Mouse (Mus musculus): ENCODE measurements around the gene Zic2. TPM values are rescaled to one million over a fixed set of nuclear protein-coding genes. Genes with fewer than 3 reads are reported as not detected.

The Zic2 gene
- polyA plus RNA-seq, 1 experiment from 2014 or later: 11.4 TPM

DNA sequence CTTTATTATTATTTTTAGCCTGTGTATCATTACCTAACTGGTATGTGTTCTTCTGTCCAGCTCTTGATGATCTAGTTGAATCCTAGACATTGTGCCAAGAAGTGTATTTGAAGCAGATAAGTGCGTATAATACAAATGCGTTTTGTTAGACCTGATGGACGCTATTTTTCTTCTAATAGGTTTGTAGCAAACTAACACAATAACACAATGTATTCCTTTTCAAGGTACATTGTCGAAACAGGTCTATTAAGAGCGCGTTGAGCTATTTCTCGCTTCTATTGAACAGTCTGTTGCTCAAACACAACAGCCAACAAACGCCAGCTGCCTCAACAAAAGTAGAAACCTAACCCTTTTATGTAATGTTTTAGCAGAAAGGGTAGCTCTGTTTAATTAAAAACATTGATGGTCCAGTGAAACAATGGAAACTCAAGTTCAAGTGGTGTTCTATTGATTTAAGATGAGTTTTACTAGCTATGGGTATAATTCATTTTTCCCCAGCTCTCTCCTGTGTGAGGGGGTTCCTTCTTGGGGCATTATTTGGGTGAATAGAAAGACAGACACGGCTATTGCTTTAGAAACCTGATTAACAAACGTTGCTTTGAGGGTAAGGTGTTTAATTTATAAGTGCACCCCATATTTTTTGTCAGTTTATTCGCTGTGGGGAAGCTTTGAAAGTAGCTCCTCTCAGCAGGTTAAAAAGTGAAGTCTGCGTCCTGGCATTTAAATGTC, 14.6 kb downstream of the Zic2 start:
- H3K36me3 ChIP-seq (ENCODE audit: control insufficient read depth, insufficient read depth, low read length): no peaks in the 10 kb centered on the region
- H3K27ac ChIP-seq (ENCODE audit: low read depth, low read length): no peak overlapping the region
- peaks cover 28% of the 10 kb centered on the region for H3K27me3 ChIP-seq (ENCODE audit: control insufficient read depth, insufficient read depth, low read length)
- peak overlapping the region; percentile 31 for H3K4me3 ChIP-seq (ENCODE audit: low read depth, low read length)
- DNase-seq (ENCODE audit: low spot score) (no peak), ATAC-seq (replicated peaks; ENCODE audit: low FRiP score) (peak; percentile 5; the same call in 1 of the 2 replicates)
- 1% methylated on average over 12 of the region's 12 CpGs for WGBS
- no peaks in the 10 kb centered on the region for H3K9me3 ChIP-seq (ENCODE audit: control insufficient read depth, low read length)
- peak overlapping the region; percentile 57; the same call in 1 of the 2 replicates for H3K9ac ChIP-seq (ENCODE audit: low read length)
- H3K4me2 ChIP-seq (ENCODE audit: low read depth, low read length, severe bottlenecking): peak overlapping the region; percentile 60
- H3K4me1 ChIP-seq (replicated peaks; ENCODE audit: control insufficient read depth, insufficient read depth, low read length): peaks cover 13% of the 10 kb centered on the region; the same call in 1 of the 2 replicates

DNA sequence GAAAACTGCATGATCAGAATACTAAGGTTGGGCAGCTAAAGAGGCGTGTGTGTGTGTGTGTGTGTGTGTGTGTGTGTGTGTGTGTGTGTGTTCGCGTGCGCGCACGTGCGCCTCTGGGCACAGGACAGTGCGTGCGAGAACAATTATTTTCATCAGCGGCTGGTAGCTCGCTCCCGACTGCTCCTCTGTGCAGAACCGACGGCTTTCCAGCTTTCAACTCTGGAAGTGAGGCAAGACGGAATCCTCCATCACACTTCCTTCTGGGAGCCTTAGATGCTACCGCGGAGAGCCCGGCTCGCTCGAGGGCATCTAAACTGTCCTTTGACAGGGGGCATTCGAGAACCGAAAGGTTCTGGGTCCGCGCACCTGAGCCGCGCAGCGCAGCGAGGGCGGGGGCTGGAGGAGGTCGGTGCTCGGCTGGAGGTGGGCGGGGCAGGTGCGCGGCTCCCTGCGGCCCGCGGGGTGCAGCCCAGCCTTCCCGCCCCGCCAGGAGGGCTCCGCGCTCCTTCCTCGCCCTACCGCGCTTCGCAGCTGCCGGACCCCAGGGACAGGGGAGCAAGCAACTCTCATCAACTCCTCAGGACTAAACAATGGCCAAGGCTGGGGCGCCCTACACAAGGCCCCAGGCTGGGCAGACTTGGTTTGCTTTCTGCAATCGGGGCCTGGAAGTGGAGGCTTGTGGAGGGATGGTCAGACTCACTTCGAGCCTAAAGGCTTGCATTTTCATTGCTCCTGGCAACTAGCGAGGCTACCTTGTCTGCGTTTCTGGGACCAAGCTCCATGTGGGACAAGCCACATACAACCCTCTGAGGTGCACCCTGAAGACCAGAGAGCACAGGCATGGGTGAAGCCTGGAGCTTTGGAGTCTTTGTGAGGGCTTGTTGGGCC, 15.4 kb downstream of the Zic2 start, which contains the start of gene Gm10837:
Gene Gm10837, plus strand, starts transcription at position 146 of the 888 bp plus-strand sequence.
- Histone ChIP-seq H3K27ac (ENCODE audit: low read depth, low read length) (0 out of 2 replicates have a peak within 1 kb of the TSS, but pooled peaks have one; percentile 43), H3K36me3 (ENCODE audit: control insufficient read depth, insufficient read depth, low read length) (no peaks in the 10 kb centered on the region), H3K4me2 (ENCODE audit: low read depth, low read length, severe bottlenecking) (peak within 1 kb of the TSS; percentile 60), H3K4me1 (replicated peaks; ENCODE audit: control insufficient read depth, insufficient read depth, low read length) (peaks cover 8% of the 10 kb centered on the region; the same call in 1 of the 2 replicates), H3K9me3 (ENCODE audit: control insufficient read depth, low read length) (no peaks in the 10 kb centered on the region), H3K9ac (ENCODE audit: low read length) (peak within 1 kb of the TSS; percentile 57), H3K4me3 (ENCODE audit: low read depth, low read length) (peak within 1 kb of the TSS; percentile 31), H3K27me3 (ENCODE audit: control insufficient read depth, insufficient read depth, low read length) (peaks cover 23% of the 10 kb centered on the region)
- ATAC-seq (replicated peaks; ENCODE audit: low FRiP score) (peak; percentile 86), DNase-seq (ENCODE audit: low spot score) (peak; percentile 79)
- WGBS: 1% methylated on average over 48 of the region's 51 CpGs

DNA sequence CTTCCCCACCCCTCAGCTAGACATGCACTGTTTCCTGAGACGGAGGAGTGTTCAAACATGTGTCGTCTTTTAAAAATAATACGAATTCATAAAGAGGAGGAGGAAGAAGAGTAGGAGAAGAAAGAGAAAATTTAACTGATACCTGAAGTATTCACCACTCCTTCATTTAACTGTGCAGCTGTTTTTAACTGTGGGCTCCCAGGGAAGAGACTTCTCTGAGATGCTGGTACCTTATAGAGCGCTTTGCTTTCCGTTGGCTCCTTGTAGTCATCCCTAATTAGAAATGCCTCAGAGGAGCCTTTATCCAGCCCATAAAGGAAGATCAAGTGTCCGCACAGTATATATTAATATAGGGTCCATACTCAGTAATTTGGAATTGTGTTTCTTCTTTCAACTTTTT, 16.3 kb downstream of the Zic2 start:
- no peak for DNase-seq (ENCODE audit: low spot score)
- no peak overlapping the region for H3K4me3 ChIP-seq (ENCODE audit: low read depth, low read length)
- H3K4me1 ChIP-seq (replicated peaks; ENCODE audit: control insufficient read depth, insufficient read depth, low read length): peaks cover 8% of the 10 kb centered on the region; the same call in 1 of the 2 replicates
- peaks cover 19% of the 10 kb centered on the region for H3K27me3 ChIP-seq (ENCODE audit: control insufficient read depth, insufficient read depth, low read length)
- 59% methylated on average over 6 of the region's 6 CpGs for whole genome bisulfite sequencing
- H3K36me3 ChIP-seq (ENCODE audit: control insufficient read depth, insufficient read depth, low read length): no peaks in the 10 kb centered on the region
- no peak overlapping the region for H3K27ac ChIP-seq (ENCODE audit: low read depth, low read length)
- H3K9ac ChIP-seq (ENCODE audit: low read length): no peak overlapping the region
- no peak for ATAC-seq (replicated peaks; ENCODE audit: low FRiP score)
- no peak overlapping the region for H3K4me2 ChIP-seq (ENCODE audit: low read depth, low read length, severe bottlenecking)
- H3K9me3 ChIP-seq (ENCODE audit: control insufficient read depth, low read length): no peaks in the 10 kb centered on the region

DNA sequence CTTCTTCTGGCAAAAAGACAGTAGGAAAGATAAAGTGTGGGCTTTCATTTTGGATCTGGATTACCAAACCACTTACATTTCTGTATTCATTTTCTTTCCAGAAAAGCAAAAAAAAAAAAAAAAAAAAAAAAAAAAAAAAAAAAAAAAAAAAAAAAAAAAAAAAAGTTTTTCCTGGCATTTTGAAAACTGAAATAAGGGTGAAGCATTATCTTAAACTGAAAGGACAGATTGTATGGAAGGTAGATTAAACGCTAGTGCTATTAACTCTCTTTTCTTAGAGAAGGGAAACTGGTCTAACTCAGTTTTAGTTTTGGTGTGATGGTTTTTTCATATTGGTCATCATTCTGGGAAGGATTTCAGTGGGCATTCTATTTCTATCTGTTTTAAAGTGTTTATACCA, 16.8 kb downstream of the Zic2 start:
- H3K9ac ChIP-seq (ENCODE audit: low read length): no peak overlapping the region
- ATAC-seq (replicated peaks; ENCODE audit: low FRiP score) (no peak), DNase-seq (ENCODE audit: low spot score) (no peak)
- H3K27me3 ChIP-seq (ENCODE audit: control insufficient read depth, insufficient read depth, low read length): peaks cover 18% of the 10 kb centered on the region
- H3K36me3 ChIP-seq (ENCODE audit: control insufficient read depth, insufficient read depth, low read length): no peaks in the 10 kb centered on the region
- H3K9me3 ChIP-seq (ENCODE audit: control insufficient read depth, low read length): no peaks in the 10 kb centered on the region
- WGBS: 61% methylated on average over 1 of the region's 1 CpGs
- H3K4me3 ChIP-seq (ENCODE audit: low read depth, low read length): no peak overlapping the region
- peaks cover 8% of the 10 kb centered on the region; the same call in 1 of the 2 replicates for H3K4me1 ChIP-seq (replicated peaks; ENCODE audit: control insufficient read depth, insufficient read depth, low read length)
- H3K4me2 ChIP-seq (ENCODE audit: low read depth, low read length, severe bottlenecking): no peak overlapping the region
- no peak overlapping the region for H3K27ac ChIP-seq (ENCODE audit: low read depth, low read length)

DNA sequence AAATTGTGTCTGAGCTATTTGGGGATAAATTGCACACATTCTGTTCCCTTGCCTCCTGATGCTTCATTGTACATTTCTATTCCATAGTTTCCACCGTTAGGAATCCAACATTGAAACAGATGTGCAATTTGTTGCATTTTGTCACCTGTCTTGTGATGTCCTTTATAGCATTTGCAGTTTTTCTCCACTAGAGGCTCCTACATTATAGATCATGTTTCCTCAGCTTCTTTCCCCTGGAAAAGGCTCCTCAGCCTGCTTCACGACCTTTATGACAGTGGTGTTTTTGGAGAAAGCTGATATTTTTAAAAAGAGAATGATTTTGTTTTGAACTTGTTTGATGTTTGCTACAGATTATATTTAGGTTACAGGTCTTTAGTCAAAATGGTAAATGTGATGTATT, 33.8 kb downstream of the Zic2 start:
- Histone ChIP-seq H3K27me3 (ENCODE audit: control insufficient read depth, insufficient read depth, low read length) (no peaks in the 10 kb centered on the region), H3K36me3 (ENCODE audit: control insufficient read depth, insufficient read depth, low read length) (no peaks in the 10 kb centered on the region), H3K9ac (ENCODE audit: low read length) (no peak overlapping the region), H3K4me2 (ENCODE audit: low read depth, low read length, severe bottlenecking) (no peak overlapping the region), H3K9me3 (ENCODE audit: control insufficient read depth, low read length) (no peaks in the 10 kb centered on the region), H3K4me1 (replicated peaks; ENCODE audit: control insufficient read depth, insufficient read depth, low read length) (no peaks in the 10 kb centered on the region), H3K4me3 (ENCODE audit: low read depth, low read length) (no peak overlapping the region), H3K27ac (ENCODE audit: low read depth, low read length) (no peak overlapping the region)
- ATAC-seq (replicated peaks; ENCODE audit: low FRiP score) (no peak), DNase-seq (ENCODE audit: low spot score) (no peak)
- 34% methylated on average over 2 of the region's 2 CpGs for WGBS

DNA sequence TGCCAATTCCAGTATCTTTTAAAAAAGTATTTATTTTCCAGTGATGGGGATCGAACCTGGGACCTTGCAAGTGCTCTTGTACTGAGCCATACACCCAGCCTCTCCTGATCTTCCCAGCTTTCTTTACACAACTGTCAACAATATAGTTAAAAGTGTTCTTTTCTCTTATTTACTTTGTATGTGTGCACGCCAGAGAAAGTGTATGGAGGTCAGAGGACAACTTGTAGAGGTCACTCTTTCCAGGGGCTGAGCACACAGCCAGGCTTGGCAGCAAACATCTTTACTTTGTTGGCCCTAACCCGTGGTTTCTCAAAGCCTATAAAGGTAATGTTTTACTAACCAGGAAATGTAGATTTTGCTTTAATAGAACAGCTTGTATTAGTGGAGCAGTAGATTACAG, 36.3 kb downstream of the Zic2 start:
- H3K27me3 ChIP-seq (ENCODE audit: control insufficient read depth, insufficient read depth, low read length): no peaks in the 10 kb centered on the region
- H3K9ac ChIP-seq (ENCODE audit: low read length): no peak overlapping the region
- ATAC-seq (replicated peaks; ENCODE audit: low FRiP score): no peak
- no peaks in the 10 kb centered on the region for H3K4me1 ChIP-seq (replicated peaks; ENCODE audit: control insufficient read depth, insufficient read depth, low read length)
- DNase-seq (ENCODE audit: low spot score): no peak
- H3K4me2 ChIP-seq (ENCODE audit: low read depth, low read length, severe bottlenecking): no peak overlapping the region
- no peaks in the 10 kb centered on the region for H3K9me3 ChIP-seq (ENCODE audit: control insufficient read depth, low read length)
- H3K27ac ChIP-seq (ENCODE audit: low read depth, low read length): no peak overlapping the region
- H3K4me3 ChIP-seq (ENCODE audit: low read depth, low read length): no peak overlapping the region
- 75% methylated on average over 3 of the region's 3 CpGs for WGBS
- no peaks in the 10 kb centered on the region for H3K36me3 ChIP-seq (ENCODE audit: control insufficient read depth, insufficient read depth, low read length)

DNA sequence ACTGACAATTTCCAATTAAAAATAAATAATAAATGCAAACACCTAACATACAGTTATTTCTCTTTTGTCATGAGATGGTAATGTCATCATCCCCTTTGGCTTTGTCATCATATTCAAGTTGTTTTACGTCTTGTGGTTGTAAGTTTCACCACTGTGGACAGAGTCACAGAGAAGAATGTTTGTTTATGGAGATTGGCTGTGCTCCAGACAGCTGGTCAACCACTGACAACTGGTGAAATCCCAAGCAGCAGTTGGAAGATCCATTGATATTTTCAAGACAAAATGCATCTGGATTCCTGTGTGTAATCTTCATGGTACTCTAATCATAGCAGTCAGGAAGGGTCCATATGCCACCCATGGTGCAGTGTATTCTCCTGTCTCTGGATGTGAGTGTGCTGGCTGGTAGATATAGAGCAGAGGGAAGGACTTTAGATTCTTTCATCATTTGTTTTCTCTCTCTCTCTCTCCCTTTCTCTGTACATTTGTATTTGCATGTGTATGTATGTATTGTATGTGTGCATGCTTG, 38.3 kb downstream of the Zic2 start:
- H3K4me1 ChIP-seq (replicated peaks; ENCODE audit: control insufficient read depth, insufficient read depth, low read length): no peaks in the 10 kb centered on the region
- H3K9ac ChIP-seq (ENCODE audit: low read length): no peak overlapping the region
- no peak overlapping the region for H3K4me2 ChIP-seq (ENCODE audit: low read depth, low read length, severe bottlenecking)
- WGBS: 70% methylated on average over 1 of the region's 1 CpGs
- ATAC-seq (replicated peaks; ENCODE audit: low FRiP score) (no peak), DNase-seq (ENCODE audit: low spot score) (no peak)
- no peaks in the 10 kb centered on the region for H3K27me3 ChIP-seq (ENCODE audit: control insufficient read depth, insufficient read depth, low read length)
- no peak overlapping the region for H3K4me3 ChIP-seq (ENCODE audit: low read depth, low read length)
- H3K36me3 ChIP-seq (ENCODE audit: control insufficient read depth, insufficient read depth, low read length): no peaks in the 10 kb centered on the region
- H3K27ac ChIP-seq (ENCODE audit: low read depth, low read length): no peak overlapping the region
- no peaks in the 10 kb centered on the region for H3K9me3 ChIP-seq (ENCODE audit: control insufficient read depth, low read length)

DNA sequence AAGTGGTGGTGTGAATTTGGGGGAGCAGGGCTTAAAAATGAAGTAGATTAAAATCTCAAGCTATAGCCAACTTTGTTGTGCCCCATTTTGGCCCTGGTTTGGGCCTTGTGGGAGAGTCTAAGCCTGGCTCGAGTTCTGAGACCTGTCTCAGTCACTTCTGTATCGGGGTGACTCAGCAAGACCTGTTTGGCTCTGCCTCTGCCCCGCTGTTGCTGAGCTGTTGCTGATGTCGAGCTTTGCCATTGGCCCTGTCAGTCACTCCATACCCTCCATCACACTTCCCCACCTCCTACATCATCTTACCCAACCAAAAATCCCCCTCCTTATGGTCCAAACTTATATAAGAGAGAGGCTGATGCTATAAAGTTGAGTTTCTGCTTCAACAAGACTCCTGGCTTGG, 53.2 kb downstream of the Zic2 start:
- DNase-seq (ENCODE audit: low spot score) (no peak), ATAC-seq (replicated peaks; ENCODE audit: low FRiP score) (no peak)
- Histone ChIP-seq H3K9ac (ENCODE audit: low read length) (no peak overlapping the region), H3K27ac (ENCODE audit: low read depth, low read length) (no peak overlapping the region), H3K27me3 (ENCODE audit: control insufficient read depth, insufficient read depth, low read length) (no peaks in the 10 kb centered on the region), H3K4me2 (ENCODE audit: low read depth, low read length, severe bottlenecking) (no peak overlapping the region), H3K36me3 (ENCODE audit: control insufficient read depth, insufficient read depth, low read length) (no peaks in the 10 kb centered on the region), H3K9me3 (ENCODE audit: control insufficient read depth, low read length) (no peaks in the 10 kb centered on the region), H3K4me1 (replicated peaks; ENCODE audit: control insufficient read depth, insufficient read depth, low read length) (no peaks in the 10 kb centered on the region), H3K4me3 (ENCODE audit: low read depth, low read length) (no peak overlapping the region)
- 89% methylated on average over 4 of the region's 4 CpGs for WGBS
